Mouse (Mus musculus): ENCODE results near the gene Ntn5. TPM values are rescaled to one million over a fixed set of nuclear protein-coding genes. Genes with fewer than 3 reads are reported as not detected.

Gene Ntn5
- total RNA-seq, 2 experiments from 2014 or later, result 3.4 to 3.5 TPM

DNA sequence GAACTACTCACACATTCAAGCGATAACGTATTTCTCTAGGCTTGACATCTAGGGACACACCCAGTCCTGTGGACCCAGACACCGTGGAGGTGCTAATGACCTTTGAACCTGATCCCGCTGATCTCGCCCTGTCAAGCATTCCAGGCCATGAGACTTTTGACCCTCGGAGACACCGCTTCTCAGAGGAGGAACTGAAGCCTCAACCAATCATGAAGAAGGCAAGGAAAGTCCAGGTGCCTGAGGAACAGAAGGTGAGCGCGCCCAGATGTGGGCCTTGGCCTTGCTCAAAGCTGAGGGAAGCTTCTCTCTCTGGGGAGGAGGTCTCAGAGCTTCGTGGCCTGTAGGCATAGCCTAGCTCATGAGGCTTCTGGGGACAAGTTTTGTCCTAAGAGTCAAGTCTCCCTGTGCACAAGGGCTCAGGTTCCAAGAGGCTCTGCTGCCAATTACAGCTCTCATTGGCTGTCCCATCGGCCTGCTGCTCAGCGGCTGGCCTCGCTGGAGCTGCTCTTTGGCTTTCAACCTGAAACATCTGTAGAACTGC lies 24.5 kb downstream of the Ntn5 start:
- no peak for DNase-seq (ENCODE audit: low spot score in 2 of 2)
- intact Hi-C loops (cut with DNase I), result loop anchor here (10.0 kb wide), 1 partner anchor 243 kb away; the partner anchor contains the start of gene Bax

DNA sequence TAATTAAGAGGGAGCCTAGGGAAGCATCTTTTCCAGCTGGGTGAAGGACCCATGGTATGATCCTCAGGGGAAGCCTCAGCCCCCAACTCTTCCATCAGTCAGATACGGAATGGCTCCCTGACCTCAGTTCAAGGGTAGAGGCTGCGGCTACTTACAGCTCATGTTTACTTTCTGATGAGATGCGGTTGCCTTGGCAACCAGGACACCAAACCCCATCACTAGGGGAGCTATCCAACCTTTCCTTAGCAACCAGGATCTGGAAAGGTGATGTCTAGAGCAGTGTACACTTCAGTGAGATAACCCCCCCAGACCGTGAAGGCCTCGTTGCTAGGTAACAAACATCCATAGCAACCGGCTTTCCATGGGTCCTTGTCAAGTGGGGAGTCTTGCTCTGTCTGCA lies 25.2 kb downstream of the Ntn5 start:
- DNase-seq (ENCODE audit: low spot score in 2 of 2), result no peak
- intact Hi-C loops (cut with DNase I), result loop anchor here (10.0 kb wide), 1 partner anchor 244 kb away; the partner anchor contains the start of gene Bax

DNA sequence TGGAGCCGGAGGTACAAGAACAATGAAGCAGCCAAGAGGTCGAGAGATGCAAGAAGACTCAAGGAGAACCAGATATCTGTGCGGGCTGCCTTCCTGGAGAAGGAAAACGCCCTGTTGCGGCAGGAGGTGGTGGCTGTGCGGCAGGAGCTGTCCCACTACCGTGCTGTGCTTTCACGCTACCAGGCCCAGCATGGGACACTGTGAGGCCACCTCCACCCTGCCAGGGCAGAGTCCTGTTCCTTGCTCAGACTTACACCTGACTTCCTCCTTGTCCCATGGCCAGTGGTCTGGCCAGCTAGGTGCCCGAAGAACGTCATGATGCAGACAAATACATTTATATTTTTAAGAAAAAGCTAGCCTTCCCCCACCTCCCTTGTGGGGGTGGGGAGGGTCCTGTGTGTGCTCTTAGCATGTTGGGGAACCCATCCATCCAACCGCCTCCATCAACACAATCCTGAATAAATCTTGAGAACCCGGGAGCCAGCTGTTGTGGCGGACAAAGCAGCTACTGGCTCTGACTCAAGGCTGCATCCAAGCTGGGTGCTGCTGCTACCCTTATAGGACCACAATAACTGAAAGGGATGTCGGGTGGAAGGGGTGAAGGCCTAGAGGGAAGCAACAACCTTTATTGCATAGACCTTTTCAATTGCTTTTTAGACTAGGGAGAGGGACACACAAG lies 26.0 kb downstream of the Ntn5 start:
- intact Hi-C loops (cut with DNase I), result loop anchor here (10.0 kb wide), 1 partner anchor 245 kb away; the partner anchor contains the start of gene Bax
- DNase-seq (ENCODE audit: low spot score in 2 of 2), result no peak

DNA sequence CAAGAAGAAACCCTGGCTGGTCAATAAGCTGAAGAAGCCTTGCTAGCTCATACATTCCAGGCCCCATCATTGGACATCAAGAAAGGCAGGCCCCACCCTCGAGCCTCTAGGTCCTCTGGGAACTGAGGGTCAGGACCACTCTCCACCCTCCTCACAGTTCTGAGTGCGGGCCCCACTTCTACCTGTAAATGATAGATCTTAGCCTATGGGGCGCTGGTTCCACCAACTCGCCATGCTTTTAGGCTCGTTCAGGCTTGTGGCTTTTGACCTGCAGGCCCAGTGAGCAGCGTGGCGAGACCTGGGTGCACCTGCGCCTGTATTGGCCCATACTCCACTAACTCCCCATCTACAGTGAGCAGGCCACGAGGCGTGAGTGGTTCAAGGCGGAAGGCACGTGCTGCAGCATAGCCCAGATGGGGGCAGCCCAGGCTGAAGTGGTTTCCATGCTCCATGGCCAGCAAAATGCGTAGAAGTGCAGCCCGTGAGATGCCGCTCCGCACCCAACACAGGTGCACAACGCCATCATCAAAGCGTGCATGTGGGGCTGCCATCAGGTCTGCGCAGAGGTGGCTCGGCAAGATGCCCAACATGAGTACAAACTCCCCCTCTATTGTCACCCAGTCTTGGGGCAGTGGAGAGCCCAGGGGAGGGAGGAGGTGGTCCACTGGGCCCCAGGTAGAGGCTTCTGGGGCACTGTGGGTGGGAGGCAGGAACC lies 26.8 kb downstream of the Ntn5 start:
- DNase-seq (ENCODE audit: low spot score in 2 of 2), result no peak
- intact Hi-C loops (cut with DNase I), result no loop called here

DNA sequence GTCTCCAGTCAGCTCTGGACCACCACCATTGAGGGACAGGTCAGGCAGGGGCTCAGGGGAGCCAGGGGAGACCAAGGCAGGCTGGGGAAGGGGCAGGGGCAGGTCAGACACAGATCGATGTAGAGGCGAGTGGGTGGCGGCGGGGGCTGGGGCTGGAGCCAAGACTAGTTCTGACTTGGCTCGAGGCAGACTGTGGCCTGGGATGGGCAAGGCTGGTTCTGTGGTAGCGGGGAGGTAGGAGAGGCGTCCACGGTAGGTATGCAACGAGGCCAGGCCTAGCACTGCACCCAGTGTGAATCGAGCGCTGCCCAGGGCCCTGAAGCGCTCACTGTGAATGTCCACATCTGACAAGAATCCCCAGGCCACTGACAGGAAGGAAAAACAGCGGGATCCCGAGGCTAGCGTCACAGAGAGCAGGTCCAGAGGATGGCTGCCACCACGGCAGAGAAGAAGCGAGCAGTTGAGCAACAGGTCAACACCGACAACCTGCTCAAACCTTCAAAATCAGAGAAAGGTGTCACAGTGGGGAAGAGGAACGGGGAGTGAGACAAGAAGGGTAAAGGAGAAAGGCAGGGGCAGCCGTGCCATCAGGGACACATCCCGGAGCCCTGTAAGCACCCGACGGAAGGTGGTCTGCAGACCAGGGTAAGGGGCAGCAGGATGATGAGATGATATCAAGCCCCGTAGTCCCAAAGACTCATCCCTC lies 27.6 kb downstream of the Ntn5 start:
- intact Hi-C loops (cut with DNase I), result no loop called here
- no peak for DNase-seq (ENCODE audit: low spot score in 2 of 2)

DNA sequence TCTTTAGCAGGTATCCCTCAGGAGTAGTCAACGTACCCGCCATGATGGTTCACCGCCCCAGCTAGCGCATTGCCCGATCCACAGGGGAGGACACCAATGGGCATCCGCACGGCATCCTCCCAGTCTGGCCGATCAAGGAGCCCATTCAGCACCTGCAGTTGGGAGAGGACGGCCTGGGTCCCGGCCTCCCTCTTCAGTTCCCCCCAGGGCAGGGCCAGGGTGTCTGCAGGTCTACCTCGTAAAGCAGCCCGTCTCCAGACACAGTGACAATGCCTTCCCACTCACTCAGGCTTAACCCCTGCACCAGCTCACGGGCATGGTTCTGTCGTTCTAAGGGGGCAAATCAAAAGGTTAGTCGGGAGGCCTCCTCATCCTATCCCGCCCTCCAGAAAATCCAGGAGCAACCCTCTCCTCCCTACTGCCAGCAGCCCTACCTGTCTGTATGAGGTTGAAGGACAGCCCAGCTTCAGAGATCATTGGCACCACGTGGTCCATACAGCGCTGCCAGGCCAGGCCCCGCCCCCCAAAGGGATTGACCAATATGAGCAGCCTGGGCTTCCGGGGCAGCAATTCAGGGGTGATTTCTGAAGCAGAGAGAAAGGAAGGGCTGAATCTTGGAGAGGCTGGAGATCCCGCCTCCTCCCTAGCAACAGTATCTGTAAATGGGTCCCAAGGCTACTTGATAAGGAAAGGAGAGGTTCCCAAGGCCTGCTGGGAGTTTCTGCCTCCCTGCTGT lies 28.4 kb downstream of the Ntn5 start:
- intact Hi-C loops (cut with DNase I), result no loop called here
- DNase-seq (ENCODE audit: low spot score in 2 of 2), result no peak

DNA sequence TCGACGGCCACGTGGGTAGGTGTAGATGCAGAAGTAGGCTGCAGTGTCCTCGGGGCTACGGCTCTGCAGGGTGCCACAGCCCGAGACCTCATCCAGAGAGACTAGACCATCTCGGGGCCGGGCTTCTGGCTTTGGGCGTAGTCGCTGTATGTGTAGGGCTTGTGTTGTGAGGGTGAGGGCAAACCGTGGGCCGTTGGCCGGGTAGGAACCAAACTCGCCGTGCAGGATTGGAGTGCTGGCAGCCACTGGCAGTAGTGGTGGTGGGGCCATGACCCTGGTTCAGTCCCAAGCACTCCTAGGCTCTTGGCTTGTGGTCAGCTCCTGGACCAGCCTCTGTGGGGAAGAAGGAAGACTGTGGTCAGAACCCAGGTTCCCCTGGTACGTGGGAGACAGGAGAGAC lies 29.6 kb downstream of the Ntn5 start:
- no peak for DNase-seq (ENCODE audit: low spot score in 2 of 2)
- intact Hi-C loops (cut with DNase I), result no loop called here

DNA sequence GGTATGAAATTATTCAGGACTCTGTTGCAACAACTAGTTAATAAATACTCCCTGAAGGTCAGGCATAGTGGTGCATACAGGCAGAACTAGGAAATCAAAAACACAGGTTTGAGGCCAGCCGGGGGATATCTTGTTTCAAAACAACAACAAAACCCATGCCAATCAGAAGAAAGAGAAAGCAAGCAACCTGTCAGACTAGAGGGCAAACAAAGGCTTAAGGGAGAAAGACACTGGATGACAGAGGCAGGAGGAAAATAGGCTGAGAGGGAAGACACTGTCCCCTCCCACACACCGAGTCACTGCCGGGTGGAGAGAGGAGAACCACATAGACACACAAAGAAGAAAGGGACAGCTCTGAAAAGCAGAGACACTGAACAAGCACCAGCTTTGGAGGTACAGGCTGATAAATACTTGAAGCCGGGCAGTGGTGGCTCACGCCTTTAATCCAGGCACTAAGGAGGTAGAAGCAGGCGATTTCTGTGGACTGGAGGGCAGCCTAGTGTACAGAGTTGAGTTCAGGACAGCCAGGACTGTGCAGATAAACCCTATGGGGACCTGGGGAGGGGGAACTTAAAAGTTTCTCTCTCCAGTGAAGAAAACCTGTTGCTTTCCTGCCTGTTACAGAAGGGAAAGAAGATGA lies 30.2 kb downstream of the Ntn5 start:
- DNase-seq (ENCODE audit: low spot score in 2 of 2), result no peak
- intact Hi-C loops (cut with DNase I), result no loop called here

DNA sequence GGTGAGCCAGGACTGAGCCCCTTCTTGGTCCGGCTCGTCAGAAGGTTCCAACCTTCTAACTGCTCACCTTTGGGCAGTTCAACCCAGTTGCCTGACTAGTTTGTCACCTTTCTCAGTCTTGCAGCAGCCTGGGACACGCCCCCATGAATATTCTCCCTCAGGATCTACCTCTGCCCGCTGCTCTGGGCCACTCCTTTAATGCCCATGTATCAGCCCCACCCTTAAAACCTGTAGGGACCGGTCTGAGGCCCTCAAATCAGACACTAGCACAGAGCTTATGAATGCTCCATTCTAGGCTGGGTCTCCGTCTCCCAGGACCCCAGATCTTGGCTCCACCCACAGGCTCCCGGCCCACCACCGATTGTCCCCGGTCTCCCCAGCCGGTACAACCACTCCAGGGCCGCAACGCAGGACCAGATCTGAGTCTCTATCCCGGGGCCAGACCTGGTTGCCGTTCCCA lies 30.8 kb downstream of the Ntn5 start:
- DNase-seq (ENCODE audit: low spot score in 2 of 2), result no peak
- intact Hi-C loops (cut with DNase I), result loop anchor here (5.0 kb wide), 1 partner anchor 88 kb away; no protein-coding TSS in a partner anchor

DNA sequence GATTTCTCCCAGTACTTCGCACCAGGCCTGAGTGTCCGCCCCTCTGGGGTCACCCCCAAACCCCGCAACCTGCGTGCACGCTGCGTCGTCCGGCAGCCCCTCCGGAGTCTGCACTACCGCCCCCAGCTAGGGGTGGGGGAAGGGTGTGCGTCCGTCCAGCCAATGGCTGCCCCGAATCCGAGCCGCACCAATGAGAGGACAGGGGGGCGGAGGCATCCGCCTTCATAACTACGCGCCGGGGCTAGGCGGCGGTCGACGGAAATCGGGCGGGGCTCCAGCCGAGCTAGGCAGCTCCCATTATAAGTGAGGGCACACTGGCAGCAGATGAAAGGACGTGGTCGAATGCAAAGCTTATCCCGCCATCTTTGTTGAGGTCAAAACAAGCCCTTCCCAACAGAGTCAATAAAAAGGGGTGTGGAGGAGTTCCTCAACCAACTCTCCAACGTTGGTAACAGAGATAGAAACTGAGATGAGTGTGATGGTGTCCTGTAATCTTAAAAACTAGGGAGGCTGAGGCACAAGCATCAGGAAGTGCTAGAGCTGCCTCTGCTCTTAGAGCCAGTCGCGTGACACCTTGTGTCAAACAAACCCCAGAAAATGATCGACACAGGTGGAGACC lies 31.4 kb downstream of the Ntn5 start, which contains the start of gene Rpl18:
TSS of gene Rpl18 (plus strand) at position 368 of the 619 bp plus-strand sequence.
- peak; percentile 98 to 99 for DNase-seq (ENCODE audit: low spot score in 2 of 2)
- intact Hi-C loops (cut with DNase I), result loop anchor here (5.0 kb wide), 1 partner anchor 87 kb away; no protein-coding TSS in a partner anchor

DNA sequence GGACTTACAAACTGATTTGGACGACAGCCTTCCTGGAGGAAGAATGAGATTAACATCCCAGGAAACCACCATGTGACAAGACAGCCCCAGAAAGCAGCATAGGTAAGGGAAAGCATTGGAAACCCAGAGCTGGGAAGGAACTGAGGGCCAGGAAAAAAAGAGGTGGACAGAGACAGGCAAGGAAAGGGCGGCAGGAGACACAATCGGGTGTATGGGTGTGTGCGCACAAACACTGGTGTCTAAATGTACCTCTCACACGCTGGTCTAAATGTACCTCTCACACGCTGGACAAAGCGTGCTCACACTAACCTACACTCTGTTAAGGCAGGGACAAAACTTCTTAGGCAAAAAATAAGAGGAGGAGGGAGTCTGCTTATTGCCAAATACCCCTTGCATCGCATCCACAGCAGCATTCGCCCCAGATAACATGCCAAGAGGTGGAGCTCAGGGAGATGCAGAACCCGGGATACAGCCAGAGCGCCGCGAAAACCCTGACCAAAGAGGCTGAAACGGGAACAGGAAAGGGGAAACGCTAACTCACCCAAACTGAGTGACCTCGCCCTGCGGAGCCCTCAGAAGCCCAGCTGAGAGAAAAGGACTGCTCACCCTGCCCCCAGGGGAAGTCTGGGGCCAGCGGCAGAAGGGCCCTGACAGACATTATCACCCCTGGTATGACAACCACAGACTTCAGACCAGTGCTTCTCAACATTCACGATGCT lies 32.1 kb downstream of the Ntn5 start:
- intact Hi-C loops (cut with DNase I), result loop anchor here (5.0 kb wide), 1 partner anchor 86 kb away; no protein-coding TSS in a partner anchor
- no peak for DNase-seq (ENCODE audit: low spot score in 2 of 2)

DNA sequence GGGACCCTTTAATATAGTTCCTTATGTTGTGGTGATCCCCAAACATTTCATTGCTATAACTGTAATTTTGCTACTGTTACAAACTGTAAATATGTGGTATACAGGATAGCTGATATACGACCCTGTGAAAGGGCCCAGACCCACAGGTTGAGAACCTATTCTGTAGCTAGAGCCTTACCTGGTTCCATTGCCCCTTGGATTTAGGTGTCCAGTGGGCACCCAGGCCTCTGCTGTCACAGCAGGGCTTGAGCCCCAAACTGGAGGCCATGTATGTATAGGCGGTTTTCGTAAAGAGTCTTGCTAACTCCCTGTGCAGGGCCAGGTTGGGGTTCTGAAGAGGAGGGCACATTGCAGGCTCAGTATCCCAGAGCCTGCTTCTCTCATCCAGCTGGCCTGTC lies 32.6 kb downstream of the Ntn5 start:
- intact Hi-C loops (cut with DNase I), result loop anchor here (5.0 kb wide), 1 partner anchor 86 kb away; no protein-coding TSS in a partner anchor
- no peak for DNase-seq (ENCODE audit: low spot score in 2 of 2)

DNA sequence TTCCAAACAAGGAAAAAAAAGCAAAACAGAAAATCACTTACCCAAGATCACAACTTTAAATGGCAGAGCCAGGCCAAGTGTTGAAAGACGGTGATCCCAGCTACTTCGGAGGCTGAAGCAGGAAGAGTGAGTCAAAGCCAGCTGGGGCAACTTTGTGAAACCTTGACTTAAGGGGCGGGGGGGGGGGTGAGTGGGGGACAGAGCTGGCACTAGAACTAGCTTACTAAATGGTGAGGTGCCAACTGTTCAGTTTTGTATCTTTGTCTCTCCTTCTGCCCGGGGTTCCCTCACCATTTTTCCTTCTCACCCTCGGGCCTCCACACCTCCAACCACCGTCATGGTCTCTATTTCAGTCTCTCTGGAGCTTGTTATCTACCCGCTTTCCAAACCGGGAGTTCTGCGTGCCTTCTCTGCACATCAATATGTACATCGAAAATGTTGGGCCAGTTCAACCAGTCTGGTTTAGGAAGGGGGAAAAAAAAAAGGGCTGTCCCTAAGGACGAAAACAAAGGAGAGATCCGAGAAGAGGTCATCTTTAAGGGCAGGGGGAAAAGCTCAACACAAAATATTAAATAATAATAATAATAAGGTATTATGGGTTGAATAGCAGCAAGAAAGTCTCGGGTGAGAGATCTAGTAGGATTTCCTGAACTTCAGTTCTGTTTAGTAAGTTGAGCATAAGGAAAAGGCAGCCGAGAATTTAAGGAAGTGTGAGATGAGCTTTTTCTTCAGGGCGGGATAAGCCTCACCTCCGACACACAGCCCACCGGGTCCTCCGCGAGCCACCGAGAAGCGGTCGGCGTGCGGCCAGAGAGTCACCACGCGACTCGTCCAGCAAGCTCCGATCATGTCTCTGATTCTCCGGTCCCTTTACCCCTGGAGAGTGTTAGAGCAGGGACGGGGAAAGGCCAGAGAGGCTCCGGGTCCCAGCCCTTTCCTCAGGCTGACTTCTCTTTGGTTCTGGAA lies 33.4 kb downstream of the Ntn5 start:
- intact Hi-C loops (cut with DNase I), result loop anchor here (5.0 kb wide), 1 partner anchor 85 kb away; no protein-coding TSS in a partner anchor
- DNase-seq (ENCODE audit: low spot score in 2 of 2), result no peak

DNA sequence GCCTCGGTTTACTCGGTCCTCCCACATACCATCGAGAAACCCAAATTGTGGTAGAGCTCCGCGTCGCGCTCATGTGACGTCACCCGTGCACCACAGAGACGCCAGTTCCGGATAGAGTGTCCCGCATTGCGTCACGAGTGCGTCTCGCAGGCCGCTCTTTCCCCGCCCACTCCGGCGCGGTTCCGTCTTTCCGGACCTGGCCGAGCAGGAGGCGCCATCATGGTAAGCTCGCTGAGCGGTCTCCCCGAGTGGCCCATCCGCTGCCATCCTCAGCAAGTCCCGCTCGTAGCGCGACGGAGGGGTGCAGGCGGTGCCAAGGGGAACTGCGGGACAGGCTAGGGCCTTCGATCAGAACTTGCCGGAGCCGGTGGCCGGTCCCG lies 34.1 kb downstream of the Ntn5 start, which contains the start of gene Sphk2:
TSS of gene Sphk2 (minus strand) at position 85 of the 380 bp plus-strand sequence.
- intact Hi-C loops (cut with DNase I), result loop anchor here (5.0 kb wide), 1 partner anchor 84 kb away; no protein-coding TSS in a partner anchor
- DNase-seq (ENCODE audit: low spot score in 2 of 2), result peak; percentile 99

DNA sequence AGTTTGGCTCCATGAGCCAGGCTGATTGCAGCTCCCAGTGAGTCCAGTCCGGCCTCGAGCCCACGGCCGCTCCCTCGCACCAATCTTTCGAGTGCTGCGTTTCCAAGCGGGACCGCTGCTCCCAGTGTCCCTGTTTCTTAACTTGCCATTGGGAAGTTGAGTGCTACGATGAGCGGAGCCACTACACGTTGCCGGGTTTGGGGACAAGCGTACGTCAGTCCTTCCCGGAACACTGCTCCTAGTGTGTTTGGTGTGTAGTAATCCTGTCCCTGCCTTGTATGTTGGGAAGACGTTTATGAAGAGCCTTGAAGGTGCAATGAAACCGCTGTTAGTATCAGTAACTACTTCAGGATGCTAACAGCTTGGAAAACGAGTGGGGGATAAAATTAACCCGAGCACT lies 34.5 kb downstream of the Ntn5 start:
- intact Hi-C loops (cut with DNase I), result loop anchor here (5.0 kb wide), 1 partner anchor 84 kb away; no protein-coding TSS in a partner anchor
- DNase-seq (ENCODE audit: low spot score in 2 of 2), result no peak

DNA sequence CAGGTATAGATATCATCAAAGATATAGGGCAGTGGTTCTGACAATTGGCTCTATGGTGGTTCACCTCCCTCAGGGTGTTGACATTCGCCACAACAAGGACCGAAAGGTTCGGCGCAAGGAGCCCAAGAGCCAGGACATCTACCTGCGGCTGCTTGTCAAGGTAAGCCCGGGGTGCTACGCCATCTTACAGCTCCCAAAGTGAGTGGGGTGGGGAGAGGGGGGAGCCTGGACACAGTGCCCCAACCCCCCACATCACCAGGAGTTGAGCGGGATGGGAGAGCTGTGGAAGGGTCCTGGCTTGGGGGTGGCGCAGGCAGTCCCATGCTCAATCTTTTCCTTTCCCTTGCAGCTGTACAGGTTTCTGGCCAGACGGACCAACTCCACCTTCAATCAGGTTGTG lies 35.4 kb downstream of the Ntn5 start:
- DNase-seq (ENCODE audit: low spot score in 2 of 2), result no peak
- intact Hi-C loops (cut with DNase I), result loop anchor here (5.0 kb wide), 1 partner anchor 83 kb away; no protein-coding TSS in a partner anchor
